Mouse (Mus musculus): Measurements from ENCODE around the gene Snx11.

GRCm38 (mm10) chr11:96786731-96787450 is 9.5 kb upstream of the Snx11 start:
- TF ChIP-seq CTCF (IDR thresholded peaks at IDR 0.05; ENCODE audit: low read depth, low read length) (no peak), TAL1 (conservative IDR thresholded peaks at IDR 0.05; ENCODE audit: low read depth, low read length) (no peak), GATA1 (IDR thresholded peaks at IDR 0.05; ENCODE audit: borderline replicate concordance, low read length) (no peak), POLR2AphosphoS5 (IDR thresholded peaks at IDR 0.05; ENCODE audit: insufficient replicate concordance, low read depth, low read length) (no peak)

Measured in G1E (cell line).